Mouse (Mus musculus) forebrain, embryonic 16.5 days (tissue): Measurements from ENCODE around the gene Abcc5. TPM values are rescaled to one million over a fixed set of nuclear protein-coding genes. Genes with fewer than 3 reads are reported as not detected.
"Not testable (repeated sequence)": the region's sequence is repeated elsewhere in the genome, so short reads cannot be mapped to it uniquely, and the experiment has no call there.

ENCODE experiments used
- ATAC-seq: fragments of 200-750 bp; cut with Nextera tagmentation; 2 replicates; pipeline ENCODE4 v1.8.0; 2017; ENCODE audit warnings: mild to moderate bottlenecking, moderate library complexity
- H3K27ac ChIP-seq: fragments of 300-500 bp; sonication (generic); 2 replicates; pipeline ENCODE4 v1.5.1; 2014; ENCODE audit warnings: low read length, control low read depth
- H3K27me3 ChIP-seq: fragments of 300-500 bp; sonication (generic); replicated peaks from 2 replicates; pipeline ENCODE4 v1.6.1; 2014; ENCODE audit warnings: low read length; ENCODE audit not compliant: control insufficient read depth, insufficient read depth
- H3K36me3 ChIP-seq: fragments of 300-500 bp; sonication (generic); 2 replicates; pipeline ENCODE4 v1.6.1; 2014; ENCODE audit not compliant: control insufficient read depth, insufficient read depth
- H3K4me1 ChIP-seq: fragments of 300-500 bp; sonication (generic); replicated peaks from 2 replicates; pipeline ENCODE4 v1.6.1; 2014; ENCODE audit warnings: low read length; ENCODE audit not compliant: control insufficient read depth, insufficient read depth
- H3K4me2 ChIP-seq: fragments of 300-500 bp; sonication (generic); 2 replicates; pipeline ENCODE4 v1.6.1; 2014; ENCODE audit warnings: mild to moderate bottlenecking, low read length, control low read depth
- H3K4me3 ChIP-seq: fragments of 300-500 bp; sonication (generic); replicated peaks from 2 replicates; pipeline ENCODE4 v1.5.1; 2014; ENCODE audit warnings: mild to moderate bottlenecking, low read length, control low read depth
- H3K9ac ChIP-seq: fragments of 300-500 bp; sonication (generic); replicated peaks from 2 replicates; pipeline ENCODE4 v1.6.1; 2014; ENCODE audit warnings: low read depth, low read length, control low read depth
- H3K9me3 ChIP-seq: fragments of 300-500 bp; sonication (generic); 2 replicates; pipeline ENCODE4 v1.6.1; 2016; ENCODE audit warnings: low read length; ENCODE audit not compliant: control insufficient read depth
- WGBS: fragments of 180-500 bp; shearing (Covaris S2); extraction: QIAGEN DNeasy Blood & Tissue Kit; methylation state at CpG from one replicate; pipeline ENCODE4 v1.1.7; 2014; 5-methylcytosine and 5-hydroxymethylcytosine counted together
- polyA plus RNA-seq: library from polyadenylated mRNA; unstranded; fragments of >200 nt; fragmentation: Nextera tagmentation; extraction: Ambion mirVana; gene quantifications from 2 replicates; pipeline ENCODE4 v1.2.1, GENCODE M21; 2015

The Abcc5 gene
- polyA plus RNA-seq, 1 experiment from 2014 or later = 185 TPM

DNA sequence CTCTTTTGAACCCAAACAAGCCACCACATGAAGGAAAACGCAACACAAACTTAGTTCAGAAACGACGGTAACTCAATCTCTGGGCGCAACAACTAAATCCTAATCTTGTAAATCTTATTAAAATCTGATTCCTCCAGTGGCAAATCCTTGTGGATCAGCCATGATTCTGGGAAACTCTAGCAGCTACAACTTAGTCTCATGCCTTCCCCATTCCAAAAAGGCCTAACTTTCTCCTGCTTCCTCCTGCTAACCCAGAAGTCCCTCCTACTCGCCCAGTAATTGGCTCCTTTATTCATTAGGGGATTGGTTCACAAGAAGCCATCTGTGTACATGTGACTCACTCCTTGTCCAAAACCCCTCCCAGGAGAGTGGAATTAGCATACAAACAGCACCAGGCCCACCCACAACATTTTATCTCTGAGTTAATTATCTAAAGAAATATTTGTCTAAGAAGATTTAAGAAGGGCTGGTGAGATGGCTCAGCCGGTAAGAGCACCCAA, 28.0 kb upstream of the Abcc5 start:
- no peak for ATAC-seq
- no peaks in the 10 kb centered on the region for H3K9me3 ChIP-seq
- H3K4me2 ChIP-seq = no peak overlapping the region
- WGBS = 90% methylated on average over 6 of the region's 6 CpGs
- H3K4me1 ChIP-seq = no peaks in the 10 kb centered on the region
- H3K4me3 ChIP-seq = no peak overlapping the region
- H3K36me3 ChIP-seq = no peaks in the 10 kb centered on the region
- no peak overlapping the region for H3K27ac ChIP-seq
- no peaks in the 10 kb centered on the region for H3K27me3 ChIP-seq
- H3K9ac ChIP-seq = no peak overlapping the region

DNA sequence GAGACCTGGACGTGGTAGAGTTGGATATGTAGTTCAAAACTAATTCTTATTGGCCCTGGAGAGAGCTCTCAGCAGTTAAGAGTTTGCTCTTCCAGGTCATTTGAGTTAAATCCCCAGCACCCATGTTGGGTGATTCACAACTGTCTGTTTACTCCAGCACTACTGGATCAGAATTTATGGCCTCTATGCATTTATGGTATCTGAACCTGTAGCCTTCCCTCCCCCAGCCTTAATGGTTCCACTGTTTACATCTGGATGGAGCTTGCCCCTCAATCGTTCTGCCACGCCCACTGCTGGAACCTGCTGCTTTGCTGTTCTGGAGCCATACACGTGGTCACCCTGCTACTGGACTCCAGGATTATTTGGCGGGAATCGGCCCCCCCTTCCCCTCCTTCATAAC, 25.6 kb upstream of the Abcc5 start:
- ATAC-seq = no peak
- H3K9ac ChIP-seq = no peak overlapping the region
- no peaks in the 10 kb centered on the region for H3K9me3 ChIP-seq
- H3K36me3 ChIP-seq = no peaks in the 10 kb centered on the region
- no peak overlapping the region for H3K4me2 ChIP-seq
- H3K27me3 ChIP-seq = no peaks in the 10 kb centered on the region
- 80% methylated on average over 6 of the region's 6 CpGs for WGBS
- H3K4me1 ChIP-seq = no peaks in the 10 kb centered on the region
- no peak overlapping the region for H3K27ac ChIP-seq
- no peak overlapping the region for H3K4me3 ChIP-seq

GRCm38 (mm10) chr16:20445871-20446270, 19.7 kb upstream of the Abcc5 start:
- H3K4me3 ChIP-seq = no peak overlapping the region
- no peak overlapping the region for H3K9ac ChIP-seq
- WGBS = 92% methylated on average over 1 of the region's 1 CpGs
- no peaks in the 10 kb centered on the region for H3K36me3 ChIP-seq
- no peak overlapping the region for H3K4me2 ChIP-seq
- ATAC-seq = no peak
- H3K27ac ChIP-seq = no peak overlapping the region
- H3K9me3 ChIP-seq = no peaks in the 10 kb centered on the region
- H3K4me1 ChIP-seq = no peaks in the 10 kb centered on the region
- no peaks in the 10 kb centered on the region for H3K27me3 ChIP-seq

- Histone ChIP-seq H3K27ac (no peak overlapping the region), H3K9me3 (no peaks in the 10 kb centered on the region), H3K4me3 (no peak overlapping the region), H3K27me3 (no peaks in the 10 kb centered on the region), H3K9ac (no peak overlapping the region), H3K4me2 (no peak overlapping the region), H3K36me3 (no peaks in the 10 kb centered on the region), H3K4me1 (no peaks in the 10 kb centered on the region)
- 31% methylated on average over 7 of the region's 7 CpGs for whole genome bisulfite sequencing
- ATAC-seq = no peak
Observed at GRCm38 (mm10) chr16:20444831-20445388, 18.7 kb upstream of the Abcc5 start.

GRCm38 (mm10) chr16:20442871-20443270, 16.7 kb upstream of the Abcc5 start:
- ATAC-seq = no peak
- 78% methylated on average over 2 of the region's 2 CpGs for WGBS

DNA sequence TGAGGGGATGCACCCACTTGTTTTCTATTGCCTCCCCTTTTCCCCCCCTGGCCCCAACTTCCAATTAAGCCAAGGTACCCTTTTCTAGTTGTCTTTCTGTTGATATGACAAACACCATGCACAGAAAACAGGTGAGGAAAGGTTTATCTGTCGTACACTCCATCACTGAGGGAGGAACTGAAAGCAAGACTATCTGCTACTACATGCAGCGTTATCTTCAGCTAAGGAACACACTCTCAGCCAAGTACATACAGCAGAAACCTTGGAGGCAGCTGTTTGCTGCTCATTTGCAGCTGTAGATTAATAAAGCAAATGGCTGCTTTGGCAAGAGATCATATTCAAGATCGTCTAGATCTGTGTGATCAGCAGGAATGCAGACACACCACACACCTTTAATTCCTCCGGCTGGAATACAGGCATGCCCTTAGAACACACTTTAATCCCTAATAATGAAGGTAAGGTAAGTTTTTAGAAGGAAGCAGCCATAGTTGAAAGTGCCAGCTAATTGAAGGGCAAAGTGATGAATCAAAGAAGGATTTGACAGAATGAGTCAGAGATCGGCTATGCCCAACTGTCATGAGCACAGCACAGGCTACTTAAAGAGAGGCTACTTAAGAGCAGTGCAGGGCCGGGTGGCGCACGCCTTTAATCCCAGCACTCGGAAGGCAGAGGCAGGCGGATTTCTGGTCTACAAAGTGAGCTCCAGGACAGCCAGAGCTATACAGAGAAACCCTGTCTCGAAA, 12.7 kb upstream of the Abcc5 start:
- no peaks in the 10 kb centered on the region for H3K4me1 ChIP-seq
- H3K27me3 ChIP-seq = no peaks in the 10 kb centered on the region
- no peak overlapping the region for H3K4me2 ChIP-seq
- no peak overlapping the region for H3K4me3 ChIP-seq
- no peak for ATAC-seq
- H3K36me3 ChIP-seq = no peaks in the 10 kb centered on the region
- 91% methylated on average over 11 of the region's 11 CpGs for WGBS
- no peak overlapping the region for H3K27ac ChIP-seq
- H3K9me3 ChIP-seq = no peaks in the 10 kb centered on the region
- no peak overlapping the region for H3K9ac ChIP-seq

More at GRCm38 (mm10) chr16:20442871-20443270, 16.7 kb upstream of the Abcc5 start:
- Histone ChIP-seq H3K27ac (no peak overlapping the region), H3K27me3 (no peaks in the 10 kb centered on the region), H3K4me1 (no peaks in the 10 kb centered on the region), H3K4me3 (no peak overlapping the region), H3K36me3 (no peaks in the 10 kb centered on the region), H3K9me3 (no peaks in the 10 kb centered on the region), H3K9ac (no peak overlapping the region), H3K4me2 (no peak overlapping the region)

DNA sequence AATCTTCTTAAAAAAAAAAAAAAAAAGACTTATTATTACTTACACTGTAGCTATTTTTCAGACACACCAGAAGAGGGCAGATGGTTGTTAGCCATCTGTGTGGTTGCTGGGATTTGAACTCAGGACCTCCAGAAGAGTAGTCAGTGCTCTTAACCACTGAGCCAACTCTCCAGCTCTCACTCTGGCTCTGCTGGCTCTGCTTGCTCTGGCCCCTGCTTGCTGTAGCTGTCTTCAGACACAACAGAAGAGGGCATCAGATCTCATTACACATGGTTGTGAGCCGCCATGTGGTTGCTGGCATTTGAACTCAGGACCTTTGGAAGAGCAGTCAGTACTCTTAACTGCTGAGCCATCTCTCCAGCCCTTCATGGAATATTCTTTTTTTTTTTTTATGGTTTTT, 11.9 kb upstream of the Abcc5 start:
- 81% methylated on average over 1 of the region's 1 CpGs for WGBS
- not testable (repeated sequence) for H3K9me3 ChIP-seq, H3K9ac ChIP-seq, ATAC-seq, H3K4me2 ChIP-seq, H3K4me3 ChIP-seq, H3K4me1 ChIP-seq, H3K36me3 ChIP-seq, H3K27ac ChIP-seq, H3K27me3 ChIP-seq

DNA sequence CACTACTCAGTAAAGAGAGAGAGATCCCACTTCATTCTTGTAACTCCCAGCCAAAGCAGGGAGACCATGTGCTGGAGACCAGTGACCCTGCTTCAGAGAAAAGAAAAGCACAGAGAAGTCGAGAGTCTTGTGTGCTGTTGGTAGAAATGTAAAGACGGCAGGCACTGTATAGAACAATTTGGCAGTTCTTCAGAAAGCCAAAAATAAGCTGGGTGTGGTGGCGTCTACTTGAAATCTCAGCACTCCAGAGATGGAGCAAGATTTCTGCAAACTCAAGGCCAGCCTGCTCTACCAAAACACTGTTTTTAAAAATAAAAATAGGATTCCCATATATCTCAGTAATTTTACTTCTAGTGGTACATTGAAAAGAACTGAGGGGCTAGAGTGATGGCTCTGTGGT, 10.1 kb upstream of the Abcc5 start:
- H3K27ac ChIP-seq = no peak overlapping the region
- H3K36me3 ChIP-seq = no peaks in the 10 kb centered on the region
- H3K9me3 ChIP-seq = no peaks in the 10 kb centered on the region
- H3K27me3 ChIP-seq = no peaks in the 10 kb centered on the region
- no peak overlapping the region for H3K9ac ChIP-seq
- no peak for ATAC-seq
- no peaks in the 10 kb centered on the region for H3K4me1 ChIP-seq
- H3K4me3 ChIP-seq = no peak overlapping the region
- 81% methylated on average over 3 of the region's 3 CpGs for WGBS
- no peak overlapping the region for H3K4me2 ChIP-seq

GRCm38 (mm10) chr16:20429328-20429727, 3.1 kb upstream of the Abcc5 start:
- no peak overlapping the region for H3K4me2 ChIP-seq
- H3K4me1 ChIP-seq = peaks cover 11% of the 10 kb centered on the region
- H3K36me3 ChIP-seq = no peaks in the 10 kb centered on the region
- H3K27ac ChIP-seq = no peak overlapping the region
- H3K4me3 ChIP-seq = no peak overlapping the region
- no peaks in the 10 kb centered on the region for H3K27me3 ChIP-seq
- ATAC-seq = no peak
- H3K9me3 ChIP-seq = no peaks in the 10 kb centered on the region
- 88% methylated on average over 5 of the region's 5 CpGs for WGBS
- no peak overlapping the region for H3K9ac ChIP-seq
